Mouse (Mus musculus): Measurements from ENCODE around the gene Ythdf2. TPM values are rescaled to one million over a fixed set of nuclear protein-coding genes. Genes with fewer than 3 reads are reported as not detected.

Gene Ythdf2
- total RNA-seq, 2 experiments from 2014 or later: 40.8 to 44.5 TPM

DNA sequence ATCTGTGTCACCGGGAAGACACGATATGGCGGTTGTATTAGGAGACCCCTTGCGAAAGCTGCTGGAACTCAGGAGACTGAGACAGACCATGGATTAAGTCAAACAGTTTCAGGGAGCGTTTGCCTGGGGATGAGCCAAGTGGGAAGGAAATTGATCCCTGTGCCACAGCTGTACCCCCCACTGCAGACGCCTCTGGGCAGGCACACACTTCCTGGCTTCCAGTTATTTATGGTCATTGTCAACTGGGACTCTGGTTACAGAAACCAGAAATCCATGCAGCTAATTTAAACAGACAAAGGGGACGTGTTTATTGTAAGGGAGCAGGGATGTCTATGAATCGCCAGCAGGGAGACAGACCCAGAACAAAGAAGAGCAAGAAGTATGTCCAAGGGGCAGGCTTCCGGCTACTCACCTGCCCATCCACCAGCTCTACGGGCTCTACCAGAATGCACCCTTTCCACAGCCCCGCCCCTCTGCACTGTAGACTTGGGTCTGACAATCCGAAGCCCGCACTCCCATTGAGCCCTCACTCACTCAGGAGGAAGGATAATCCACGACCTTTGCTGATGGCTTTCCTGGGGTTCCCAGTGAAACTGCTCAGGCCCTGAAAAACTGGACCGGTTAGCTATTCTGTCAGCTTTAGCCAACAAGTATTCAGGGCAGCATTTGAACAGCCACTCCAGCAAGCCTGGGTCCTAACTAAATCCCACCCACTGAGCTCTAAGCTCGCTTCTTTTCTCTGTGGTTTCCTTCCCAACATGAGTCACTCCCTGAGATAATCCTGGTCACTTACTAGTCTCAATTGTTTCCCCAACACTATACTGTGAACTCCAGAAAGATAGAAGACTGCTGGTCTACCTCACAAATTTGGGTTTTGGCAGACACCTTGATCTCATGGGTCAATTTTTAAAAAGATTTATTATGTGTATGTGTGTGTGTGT is 45.5 kb downstream of the Ythdf2 start:
- intact Hi-C loops (cut with DNase I): no loop called here
- no peak for DNase-seq (ENCODE audit: low spot score in 2 of 2)

DNA sequence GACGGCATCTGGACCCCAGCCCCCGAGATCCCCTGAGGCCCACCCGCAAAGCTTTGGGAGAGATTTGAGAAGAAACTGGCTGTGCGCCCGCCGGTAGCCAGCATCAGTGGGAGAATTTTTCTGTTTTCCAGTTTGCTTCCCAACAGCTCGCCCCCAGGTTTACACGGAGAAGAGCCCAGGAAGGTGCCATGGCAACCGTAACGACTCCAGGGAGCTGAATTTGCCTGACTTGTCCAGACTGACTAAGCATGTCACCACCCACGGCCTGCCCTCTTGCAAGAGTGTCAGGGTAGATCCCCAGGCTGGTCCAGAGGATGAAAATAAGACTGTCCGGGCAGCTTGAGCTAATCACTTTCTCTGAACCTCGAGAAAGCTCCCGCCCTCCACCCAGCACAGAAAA is 46.4 kb downstream of the Ythdf2 start:
- peak; percentile 43 to 48 for DNase-seq (ENCODE audit: low spot score in 2 of 2)
- intact Hi-C loops (cut with DNase I): no loop called here

- intact Hi-C loops (cut with DNase I): loop anchor here (5.0 kb wide), 1 partner anchor 50 kb away; no protein-coding TSS in a partner anchor
- no peak for DNase-seq (ENCODE audit: low spot score in 2 of 2)
Measured at GRCm38 (mm10) chr4:132156941-132157622, 55.0 kb downstream of the Ythdf2 start.

- intact Hi-C loops (cut with DNase I): loop anchor here (5.0 kb wide), 1 partner anchor 48 kb away; no protein-coding TSS in a partner anchor
- DNase-seq (ENCODE audit: low spot score in 2 of 2): no peak
Measured at GRCm38 (mm10) chr4:132154877-132155670, 57.0 kb downstream of the Ythdf2 start.

DNA sequence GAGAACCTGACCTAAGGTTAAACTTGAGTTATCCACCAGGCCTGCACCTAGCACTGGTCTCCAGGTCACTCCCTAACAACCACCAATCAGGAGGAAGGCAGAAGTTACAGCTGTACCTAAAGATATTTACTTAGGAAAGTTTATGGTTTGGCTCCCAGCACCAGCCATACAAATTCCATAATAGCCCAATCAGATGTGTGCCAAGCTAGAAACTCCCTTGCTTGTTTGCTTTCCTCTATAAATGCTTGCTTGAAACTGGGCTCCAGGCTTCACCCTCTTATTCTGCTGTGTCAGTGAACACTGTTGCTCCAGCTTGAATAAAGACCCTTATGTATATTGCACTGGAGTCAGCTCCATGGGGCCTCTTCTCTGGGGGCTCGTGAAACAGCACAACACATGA is 60.4 kb downstream of the Ythdf2 start:
- intact Hi-C loops (cut with DNase I): no loop called here

DNA sequence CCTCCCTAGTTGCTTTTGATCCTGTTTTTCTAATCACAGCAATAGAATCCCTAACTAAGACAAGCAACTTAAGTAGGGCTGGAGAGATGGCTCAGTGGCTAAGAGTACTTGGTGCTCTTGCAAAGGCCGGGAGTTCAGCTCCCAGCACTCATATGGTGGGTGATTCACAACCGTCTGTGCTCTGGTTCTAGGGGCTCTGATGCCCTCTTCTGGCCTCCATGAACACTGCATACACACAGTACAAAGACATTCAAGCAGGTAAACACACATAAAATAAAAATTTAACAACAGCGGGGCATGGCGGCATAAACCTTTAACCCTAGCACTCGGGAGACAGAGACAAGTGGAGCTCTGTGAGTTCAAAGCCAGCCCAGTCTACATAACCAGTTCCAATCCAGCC is 65.9 kb downstream of the Ythdf2 start:
- intact Hi-C loops (cut with DNase I): no loop called here
- DNase-seq (ENCODE audit: low spot score in 2 of 2): no peak

More for the DNA sequence above, 60.4 kb downstream of the Ythdf2 start:
- DNase-seq (ENCODE audit: low spot score in 2 of 2): no peak

- DNase-seq (ENCODE audit: low spot score in 2 of 2): no peak
- intact Hi-C loops (cut with DNase I): no loop called here
Measured at GRCm38 (mm10) chr4:132145092-132145491, 67.0 kb downstream of the Ythdf2 start.

- peak in 1 of 2 experiments; percentile 16 for DNase-seq (ENCODE audit: low spot score in 2 of 2)
- intact Hi-C loops (cut with DNase I): no loop called here
Measured at GRCm38 (mm10) chr4:132144080-132144841, 67.8 kb downstream of the Ythdf2 start, which contains the start of gene Oprd1. Gene Oprd1, minus strand, starts transcription at chr4:132144486.

- intact Hi-C loops (cut with DNase I): no loop called here
- no peak for DNase-seq (ENCODE audit: low spot score in 2 of 2)
Measured at GRCm38 (mm10) chr4:132138640-132139039, 73.5 kb downstream of the Ythdf2 start.

DNA sequence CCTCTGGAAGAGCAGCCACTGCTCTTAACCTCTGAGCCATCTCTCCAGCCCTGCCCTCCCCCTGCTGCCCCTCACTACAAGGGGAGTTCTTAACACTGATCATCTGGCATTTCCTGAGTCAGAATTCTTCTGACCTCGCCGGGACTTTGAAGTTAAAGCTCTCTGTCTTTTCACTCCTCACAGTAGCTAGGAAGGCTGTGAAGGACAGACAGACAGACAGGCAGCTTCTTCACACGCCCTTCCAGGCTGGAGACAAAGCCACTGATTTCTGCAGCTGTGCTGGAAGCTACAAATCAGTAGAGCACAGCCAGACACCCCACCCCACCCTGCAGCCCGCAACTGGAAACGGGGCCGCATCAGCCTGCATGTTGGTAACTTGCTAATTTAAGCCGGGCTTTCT is 75.1 kb downstream of the Ythdf2 start:
- intact Hi-C loops (cut with DNase I): no loop called here
- no peak for DNase-seq (ENCODE audit: low spot score in 2 of 2)

Small RNAs within 50 kb of the gene (microRNA-seq; reads per million reads assigned to microRNA genes)
- gene Gm22033: 0 reads per million in 2 experiments

Other genes with a start within 250 kb of the Ythdf2 start
- gene Gm10300, start 137.6 kb downstream of the Ythdf2 start, total RNA-seq (2021): not detected
- 10 to 100 TPM; 26.2 to 28.4 TPM for gene Epb41, start 137.0 kb downstream of the Ythdf2 start, total RNA-seq (2021)
- gene Oprd1, start 67.8 kb downstream of the Ythdf2 start, total RNA-seq (2021): 10 to 100 TPM; 11.9 to 12.4 TPM
- 10 to 100 TPM; 25.1 to 25.9 TPM for gene Gmeb1, start 49.3 kb upstream of the Ythdf2 start, total RNA-seq (2021)
- 10 to 100 TPM; 16.9 to 18.3 TPM for gene Taf12, start 62.1 kb upstream of the Ythdf2 start, total RNA-seq (2021)
- gene Rab42, start 91.1 kb upstream of the Ythdf2 start, total RNA-seq (2021): 1 to 10 TPM in 1 of 2 experiments, under 1 TPM in 1; 0.61 to 1.3 TPM
- 10 to 100 TPM; 20.1 to 22.1 TPM for gene Trnau1ap, start 117.2 kb upstream of the Ythdf2 start, total RNA-seq (2021)
- gene Rcc1, start 141.3 kb upstream of the Ythdf2 start, total RNA-seq (2021): 10 to 100 TPM; 13.8 to 14.0 TPM
- gene Phactr4, start 210.2 kb upstream of the Ythdf2 start, total RNA-seq (2021): 10 to 100 TPM in 1 of 2 experiments, 1 to 10 TPM in 1; 7.0 to 11.4 TPM